Comparison of ENCODE assay signal across 14 mouse cellular contexts in the genomic region with DNA sequence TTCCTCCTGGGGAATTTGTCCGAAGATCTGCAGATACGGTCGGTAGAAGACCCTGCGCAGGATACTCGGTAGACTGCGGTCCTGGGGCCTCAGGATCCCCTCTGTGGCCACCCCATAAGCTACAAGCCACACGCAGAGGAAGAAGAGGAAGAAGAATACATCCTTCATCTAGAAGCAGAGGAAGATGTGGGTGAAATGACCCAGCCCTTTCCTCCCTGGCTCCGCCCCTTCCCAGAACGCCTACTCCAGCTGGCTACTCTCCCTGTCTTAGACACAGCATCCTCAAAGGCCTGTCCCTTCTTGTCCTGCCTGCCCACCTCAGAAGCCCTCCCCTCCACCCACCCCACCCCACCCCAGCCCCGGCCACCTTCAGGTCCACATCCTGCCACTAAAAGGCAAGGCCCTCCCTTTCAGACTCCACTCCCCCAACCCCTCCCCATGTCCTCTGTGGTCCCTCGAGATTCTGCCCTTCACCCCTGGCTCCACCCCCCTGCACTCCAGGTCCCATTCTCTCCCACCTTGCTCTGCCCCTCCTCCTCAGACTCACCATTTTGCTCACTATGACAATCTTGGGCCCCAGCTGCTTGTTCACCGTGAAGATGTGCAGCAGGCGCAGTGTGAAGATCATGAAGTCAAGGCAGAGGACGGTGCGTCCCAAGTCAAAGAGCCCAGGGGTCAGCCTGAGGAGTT. TPM values are rescaled to one million over a fixed set of nuclear protein-coding genes. Genes with fewer than 3 reads are reported as not detected.
DNase-seq lines count a peak whose midpoint lies in the region; ATAC-seq and TF ChIP-seq lines count a peak whose summit lies in the region.
"Had no signal": no experiment of that assay in that cellular context is flagged by ENCODE, and none has a peak within 500 bp of the region (broad histone marks: within the 10 kb centered on the region; RNA-seq: fewer than 3 reads in every experiment).

No protein-coding gene starts in this region.

- no peak for TF ChIP-seq CTCF in lung, postnatal 0 days (IDR thresholded peaks at IDR 0.05)

- ATAC-seq in forebrain, embryonic 12.5 days (ENCODE audit: low FRiP score) = no peak
- no peak for ATAC-seq in forebrain, embryonic 13.5 days
- ATAC-seq in lung, postnatal 0 days = no peak
- peak; percentile 49 for ATAC-seq in CD4-positive, CD25-positive, alpha-beta regulatory T cell, adult 4 months
- ATAC-seq in granulocyte monocyte progenitor cell, adult 5-6 weeks (replicated peaks; ENCODE audit: poor library complexity, severe bottlenecking) = peak; percentile 65

- TF ChIP-seq EP300 in lung, postnatal 0 days (IDR thresholded peaks at IDR 0.05) = no peak

- no peak overlapping the region for H3K4me2 ChIP-seq in forebrain, embryonic 12.5 days
- H3K4me2 ChIP-seq in forebrain, embryonic 13.5 days = no peak overlapping the region
- H3K4me2 ChIP-seq in lung, postnatal 0 days (replicated peaks; ENCODE audit: low read depth, low read length) = no peak overlapping the region

- H3K4me3 ChIP-seq in forebrain, embryonic 12.5 days (replicated peaks) = no peak overlapping the region
- no peak overlapping the region for H3K4me3 ChIP-seq in forebrain, embryonic 13.5 days
- H3K4me3 ChIP-seq in lung, postnatal 0 days (ENCODE audit: low read depth, low read length) = no peak overlapping the region

- peak overlapping the region; percentile 17; the same call in 1 of the 2 replicates for H3K9ac ChIP-seq in forebrain, embryonic 12.5 days
- no peak overlapping the region for H3K9ac ChIP-seq in forebrain, embryonic 13.5 days
- no peak overlapping the region for H3K9ac ChIP-seq in lung, postnatal 0 days (replicated peaks; ENCODE audit: low read depth)

- H3K4me1 ChIP-seq in forebrain, embryonic 12.5 days = peaks cover 33% of the 10 kb centered on the region
- H3K4me1 ChIP-seq in forebrain, embryonic 13.5 days = peaks cover 31% of the 10 kb centered on the region
- H3K4me1 ChIP-seq in lung, postnatal 0 days (ENCODE audit: insufficient read depth, low read depth, low read length) = no peaks in the 10 kb centered on the region; the same call in 1 of the 2 replicates

- H3K9me3 ChIP-seq in forebrain, embryonic 12.5 days = no peaks in the 10 kb centered on the region
- no peaks in the 10 kb centered on the region for H3K9me3 ChIP-seq in forebrain, embryonic 13.5 days (replicated peaks)
- no peaks in the 10 kb centered on the region for H3K9me3 ChIP-seq in lung, postnatal 0 days (ENCODE audit: low read length)

- intact Hi-C loops in heart, postnatal 10 days (cut with DNase I) = loop anchor here (2.0 kb wide), 1 partner anchor 32 kb away; no protein-coding TSS in a partner anchor

- no peak overlapping the region for H3K27ac ChIP-seq in forebrain, embryonic 12.5 days
- no peak overlapping the region for H3K27ac ChIP-seq in forebrain, embryonic 13.5 days
- H3K27ac ChIP-seq in lung, postnatal 0 days (ENCODE audit: low read length) = no peak overlapping the region

- H3K36me3 ChIP-seq in forebrain, embryonic 12.5 days (replicated peaks) = no peaks in the 10 kb centered on the region
- H3K36me3 ChIP-seq in forebrain, embryonic 13.5 days (ENCODE audit: poor library complexity, severe bottlenecking) = no peaks in the 10 kb centered on the region
- no peaks in the 10 kb centered on the region for H3K36me3 ChIP-seq in lung, postnatal 0 days (ENCODE audit: insufficient read depth, low read length)

- H3K27me3 ChIP-seq in forebrain, embryonic 12.5 days = peaks cover 10% of the 10 kb centered on the region; the same call in 1 of the 2 replicates
- H3K27me3 ChIP-seq in forebrain, embryonic 13.5 days = no peaks in the 10 kb centered on the region; the same call in 1 of the 2 replicates
- H3K27me3 ChIP-seq in lung, postnatal 0 days (replicated peaks; ENCODE audit: insufficient read depth, low read length) = no peaks in the 10 kb centered on the region

- WGBS in forebrain, embryonic 12.5 days = 66% methylated on average over 15 of the region's 15 CpGs
- 66% methylated on average over 14 of the region's 15 CpGs for WGBS in forebrain, embryonic 13.5 days
- 59% methylated on average over 15 of the region's 15 CpGs for WGBS in lung, postnatal 0 days

- peak; percentile 21 for DNase-seq in lung, postnatal 14 days
- no peak for DNase-seq in lung, postnatal 0 days (ENCODE audit: low spot score)
- no peak for DNase-seq in heart, postnatal 10 days
- no peak for DNase-seq in right cerebral cortex, postnatal 25 days

RNA-seq across cellular contexts. Expression of gene Trpm4, which starts 24.9 kb away (rescaled TPM):
- 4.6 and 6.6 TPM in 2 replicates for polyA plus RNA-seq in forebrain, embryonic 12.5 days (2016; fragmentation: Nextera tagmentation; extraction: Ambion mirVana)
- polyA plus RNA-seq in forebrain, embryonic 13.5 days (2015; fragmentation: Nextera tagmentation; extraction: Ambion mirVana) = 5.0 and 6.4 TPM in 2 replicates
- 19.2 and 21.9 TPM in 2 replicates for polyA plus RNA-seq in lung, postnatal 0 days (2015; fragmentation: Nextera tagmentation; extraction: Ambion mirVana)
- polyA plus RNA-seq in CD4-positive, CD25-positive, alpha-beta regulatory T cell, adult 4 months (2017; shearing (Covaris generic)) = 10 to 100 TPM; 11.7 to 15.9 TPM
- total RNA-seq in granulocyte monocyte progenitor cell, adult 5-6 weeks (2014; fragmentation: Nextera tagmentation) = 5.4 and 6.3 TPM in 2 replicates
- total RNA-seq in granulocyte monocyte progenitor cell, adult 5-6 weeks (2017) = 2.4 and 3.9 TPM in 2 replicates
- total RNA-seq in heart, postnatal 10 days (2021) = 10 to 100 TPM; 21.0 to 26.1 TPM

RNA-seq across cellular contexts. Expression of gene Hrc, which starts 26.4 kb away (rescaled TPM):
- polyA plus RNA-seq in forebrain, embryonic 12.5 days (2016; fragmentation: Nextera tagmentation; extraction: Ambion mirVana) = 0.13 and 0.20 TPM in 2 replicates
- polyA plus RNA-seq in forebrain, embryonic 13.5 days (2015; fragmentation: Nextera tagmentation; extraction: Ambion mirVana) = 0.06 TPM in 1 of 2 replicates, not detected in the other
- polyA plus RNA-seq in lung, postnatal 0 days (2015; fragmentation: Nextera tagmentation; extraction: Ambion mirVana) = 0.50 and 0.54 TPM in 2 replicates
- polyA plus RNA-seq in CD4-positive, CD25-positive, alpha-beta regulatory T cell, adult 4 months (2017; shearing (Covaris generic)) = not detected
- total RNA-seq in granulocyte monocyte progenitor cell, adult 5-6 weeks (2014; fragmentation: Nextera tagmentation) = not detected in 2 replicates
- not detected in 2 replicates for total RNA-seq in granulocyte monocyte progenitor cell, adult 5-6 weeks (2017)
- total RNA-seq in heart, postnatal 10 days (2021) = 100 to 1,000 TPM; 320 to 351 TPM

RNA-seq across cellular contexts. Expression of gene Slc6a21, which starts 31.4 kb away (rescaled TPM):
- not detected in 2 replicates for polyA plus RNA-seq in forebrain, embryonic 12.5 days (2016; fragmentation: Nextera tagmentation; extraction: Ambion mirVana)
- polyA plus RNA-seq in forebrain, embryonic 13.5 days (2015; fragmentation: Nextera tagmentation; extraction: Ambion mirVana) = not detected in 2 replicates
- not detected in 2 replicates for polyA plus RNA-seq in lung, postnatal 0 days (2015; fragmentation: Nextera tagmentation; extraction: Ambion mirVana)
- polyA plus RNA-seq in CD4-positive, CD25-positive, alpha-beta regulatory T cell, adult 4 months (2017; shearing (Covaris generic)) = not detected
- total RNA-seq in granulocyte monocyte progenitor cell, adult 5-6 weeks (2014; fragmentation: Nextera tagmentation) = not detected in 2 replicates
- total RNA-seq in granulocyte monocyte progenitor cell, adult 5-6 weeks (2017) = not detected in 2 replicates
- total RNA-seq in heart, postnatal 10 days (2021) = not detected
- total RNA-seq: adrenal gland, postnatal 14 days; gastrocnemius, postnatal 10 days had no signal
- polyA plus RNA-seq: heart, embryonic 16.5 days; intestine, embryonic 14.5 days; liver, embryonic 16.5 days; stomach, embryonic 16.5 days had no signal

RNA-seq across cellular contexts. Expression of gene Ppfia3, which starts 58.1 kb away (rescaled TPM):
- 12.6 and 14.9 TPM in 2 replicates for polyA plus RNA-seq in forebrain, embryonic 12.5 days (2016; fragmentation: Nextera tagmentation; extraction: Ambion mirVana)
- polyA plus RNA-seq in forebrain, embryonic 13.5 days (2015; fragmentation: Nextera tagmentation; extraction: Ambion mirVana) = 12.0 and 12.7 TPM in 2 replicates
- 1.8 and 2.0 TPM in 2 replicates for polyA plus RNA-seq in lung, postnatal 0 days (2015; fragmentation: Nextera tagmentation; extraction: Ambion mirVana)
- polyA plus RNA-seq in CD4-positive, CD25-positive, alpha-beta regulatory T cell, adult 4 months (2017; shearing (Covaris generic)) = not detected
- total RNA-seq in granulocyte monocyte progenitor cell, adult 5-6 weeks (2014; fragmentation: Nextera tagmentation) = 1.2 TPM in 1 of 2 replicates, not detected in the other
- not detected in 2 replicates for total RNA-seq in granulocyte monocyte progenitor cell, adult 5-6 weeks (2017)
- total RNA-seq in heart, postnatal 10 days (2021) = under 1 TPM; 0.22 to 0.31 TPM

Comparison
In these comparisons a context has a peak if more than half of its experiments do, and no peak if none do; other contexts are left out.
1. ATAC-seq: peak in CD4-positive, CD25-positive, alpha-beta regulatory T cell, adult 4 months (single experiment) and granulocyte monocyte progenitor cell, adult 5-6 weeks (single experiment); none in forebrain, embryonic 12.5 days (single experiment), forebrain, embryonic 13.5 days (single experiment) and lung, postnatal 0 days (single experiment).